Mouse (Mus musculus) heart, postnatal 14 days (tissue): Measurements from ENCODE around the gene Syndig1l. TPM values are rescaled to one million over a fixed set of nuclear protein-coding genes. Genes with fewer than 3 reads are reported as not detected.

ENCODE experiments used
- DNase-seq, 2 experiments: peaks; one replicate each; pipeline ENCODE4 v3.0.0; 2021 to 2022
- intact Hi-C: fragments of 180-260 bp; cut with DNase I; formaldehyde crosslinking; loops from one replicate; pipeline ENCODE4 v1.15.1; 2025
- long read RNA-seq, 2 experiments: library from polyadenylated mRNA; stranded (forward); transcript quantifications; one replicate each; pipeline ENCODE4 v2.0.0; 2021
- total RNA-seq, 2 experiments: library from RNA; stranded (reverse); gene quantifications; 2 replicates each; pipeline ENCODE4 v1.2.3; 2021

Gene Syndig1l
- total RNA-seq = not detected
- long read RNA-seq, experiment 1 = 0 reads
- long read RNA-seq, experiment 2 = 0 reads

GRCm38 (mm10) chr12:84698319-84699081, at the start of gene Syndig1l:
Gene Syndig1l, minus strand, starts transcription at chr12:84698831.
- peak; percentile 86 to 91 for DNase-seq
- intact Hi-C loops = no loop called here

GRCm38 (mm10) chr12:84748134-84748533, 49.5 kb upstream of the Syndig1l start:
- no peak for DNase-seq
- intact Hi-C loops = no loop called here

- DNase-seq = no peak
- intact Hi-C loops = no loop called here
These were observed 47.1 kb upstream of the Syndig1l start for GRCm38 (mm10) chr12:84745700-84746099.

- intact Hi-C loops = no loop called here
- no peak for DNase-seq
These were observed 44.9 kb upstream of the Syndig1l start for GRCm38 (mm10) chr12:84743496-84743895.

DNA sequence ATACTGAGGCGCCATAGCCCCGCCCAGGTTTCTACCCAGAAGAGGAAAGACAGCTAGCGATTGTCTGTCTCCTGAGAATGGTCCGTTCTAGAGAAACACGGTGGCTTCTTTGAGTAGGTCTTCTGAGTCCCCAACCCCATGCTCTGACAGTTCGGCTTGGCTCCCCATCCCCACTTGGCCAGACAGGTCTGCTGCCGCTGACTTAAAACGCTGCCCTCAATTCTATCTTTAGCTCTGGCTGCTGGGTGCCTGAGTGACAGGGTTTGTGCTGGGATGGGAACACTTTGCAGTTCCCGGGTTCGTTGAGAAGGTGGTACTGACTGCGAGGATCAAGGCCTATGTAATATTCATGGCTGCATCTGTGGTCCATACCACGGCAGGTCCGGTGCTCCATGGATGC, 34.7 kb upstream of the Syndig1l start:
- DNase-seq = no peak
- intact Hi-C loops = no loop called here

DNA sequence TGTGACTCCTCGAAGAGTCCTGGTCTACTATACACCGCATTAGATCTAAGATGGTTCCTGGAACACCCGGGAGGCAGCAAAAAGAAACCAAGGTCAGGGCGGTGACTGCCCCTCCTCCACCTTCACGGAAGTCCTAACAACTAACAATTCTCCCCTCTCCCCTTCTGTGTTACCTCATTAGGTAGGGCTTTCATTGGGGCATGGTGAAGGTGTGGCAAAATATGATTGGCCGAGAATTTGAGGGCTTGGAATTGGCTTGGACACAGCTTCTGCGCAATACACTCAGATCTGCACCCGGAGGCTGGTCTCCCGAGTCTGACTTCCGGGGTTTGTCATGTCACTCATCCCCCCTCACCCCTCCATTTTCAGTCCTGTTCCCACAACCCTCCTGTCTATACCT, 29.8 kb upstream of the Syndig1l start:
- intact Hi-C loops = no loop called here
- no peak for DNase-seq

- no peak for DNase-seq
- intact Hi-C loops = no loop called here
These were observed 28.8 kb upstream of the Syndig1l start for GRCm38 (mm10) chr12:84727434-84727833.

GRCm38 (mm10) chr12:84726986-84727385, 28.4 kb upstream of the Syndig1l start:
- intact Hi-C loops = no loop called here

GRCm38 (mm10) chr12:84726391-84726790, 27.8 kb upstream of the Syndig1l start:
- DNase-seq = no peak

More at GRCm38 (mm10) chr12:84726986-84727385, 28.4 kb upstream of the Syndig1l start:
- DNase-seq = no peak

DNA sequence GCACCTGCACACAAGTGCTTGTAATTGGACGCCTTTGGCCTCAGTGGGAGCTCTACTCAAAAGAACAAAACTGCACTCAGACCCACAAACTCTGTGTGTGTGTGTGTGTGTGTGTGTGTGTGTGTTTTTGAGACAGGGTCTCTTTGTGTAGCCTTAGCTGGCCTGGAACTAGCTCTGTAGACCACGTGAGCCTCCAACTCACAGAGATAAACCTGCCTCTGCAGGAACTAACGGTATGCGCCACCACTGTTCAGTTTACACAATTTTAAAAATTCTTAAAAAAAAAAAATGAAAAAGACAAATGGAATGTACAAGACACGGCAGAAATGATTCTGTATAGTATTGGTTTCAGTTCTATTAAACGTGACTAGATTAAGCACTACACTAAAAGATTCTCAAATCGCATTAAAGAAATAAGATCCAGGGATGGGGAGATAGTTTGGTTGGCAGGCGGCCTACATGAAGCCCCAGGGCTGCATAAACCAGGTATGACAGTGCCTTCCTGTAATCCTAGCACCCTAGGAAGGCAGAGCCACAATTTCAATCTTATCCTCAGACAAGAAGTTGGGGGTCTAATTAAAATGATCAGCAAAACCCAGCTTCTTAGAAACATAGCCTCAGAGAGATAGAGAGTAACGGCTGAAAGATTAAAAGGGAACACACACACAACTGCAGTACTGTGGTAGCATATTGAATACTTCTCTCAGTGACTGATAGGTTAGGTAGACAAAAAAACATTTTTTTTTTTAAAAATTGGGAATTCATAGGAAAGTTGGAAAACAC, 20.0 kb upstream of the Syndig1l start:
- intact Hi-C loops = no loop called here
- DNase-seq = no peak

More at GRCm38 (mm10) chr12:84726391-84726790, 27.8 kb upstream of the Syndig1l start:
- intact Hi-C loops = no loop called here

DNA sequence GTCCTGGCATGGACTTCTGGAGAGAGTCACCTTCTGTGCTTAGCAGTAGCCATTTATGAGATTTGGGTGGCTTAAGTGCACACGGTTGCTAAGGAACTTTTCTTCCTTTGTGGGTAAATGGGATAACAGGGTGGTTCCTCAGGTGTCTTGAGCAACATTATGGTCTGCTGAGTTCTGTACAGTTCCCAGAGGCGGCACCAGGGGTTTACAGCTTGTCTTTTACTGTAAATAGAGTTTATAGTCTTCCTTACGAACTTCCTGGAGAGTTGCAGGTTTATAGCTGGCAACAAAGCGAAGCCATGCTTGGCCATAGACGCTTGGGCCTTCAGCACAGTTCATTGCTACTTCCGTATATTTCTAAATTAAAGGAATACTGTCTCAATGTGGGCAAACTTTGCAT, 15.9 kb upstream of the Syndig1l start:
- intact Hi-C loops = no loop called here
- DNase-seq = no peak

DNA sequence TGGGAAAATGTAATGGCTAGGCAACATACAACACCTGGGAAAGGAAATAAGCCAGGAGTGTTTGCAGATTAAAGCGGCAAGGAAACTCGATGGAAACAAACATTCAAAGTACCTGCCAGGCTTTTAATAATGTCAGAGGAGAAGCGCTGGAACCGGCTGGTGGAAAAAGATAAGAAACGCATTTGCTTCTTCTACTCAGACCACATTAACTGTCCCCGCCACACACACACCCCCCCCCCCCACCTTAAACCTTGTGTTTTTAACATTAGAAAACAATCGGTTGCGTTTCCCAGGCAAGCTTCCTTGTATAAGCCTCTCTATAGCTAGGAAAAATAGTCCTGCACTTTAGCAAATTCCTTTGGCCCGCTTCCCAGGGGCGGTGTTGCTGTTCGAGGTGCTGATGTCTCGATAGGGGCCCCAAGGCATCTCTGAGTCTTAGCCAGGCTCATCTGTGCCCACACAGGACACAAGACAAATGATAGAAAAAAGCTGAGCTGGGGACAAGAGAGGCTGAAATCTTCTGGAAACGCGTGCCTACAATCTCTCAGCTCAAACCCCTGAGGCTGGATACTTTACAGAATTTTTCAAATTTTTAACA, 11.3 kb upstream of the Syndig1l start:
- DNase-seq = peak in 1 of 2 experiments; percentile 39
- intact Hi-C loops = no loop called here

DNA sequence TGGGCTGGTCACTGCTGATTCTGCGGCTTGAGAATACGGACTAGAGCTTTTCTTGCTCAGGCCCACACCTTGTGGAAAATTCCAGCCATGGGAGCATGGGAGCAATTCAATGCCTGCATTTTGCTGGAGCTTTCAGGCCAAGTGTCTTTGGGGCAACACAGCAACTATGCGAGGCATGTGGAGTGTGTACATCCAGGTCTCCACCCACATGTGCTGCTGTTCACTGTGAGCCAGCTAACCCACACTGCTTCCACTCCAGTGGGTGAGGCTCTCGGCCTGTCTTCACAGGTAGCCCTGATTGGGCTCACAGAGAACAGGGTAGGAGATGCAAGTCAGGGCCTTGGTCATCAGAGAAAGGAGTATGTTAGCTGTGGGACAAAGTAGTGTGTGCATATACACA, 9.2 kb upstream of the Syndig1l start:
- DNase-seq = no peak
- intact Hi-C loops = no loop called here

DNA sequence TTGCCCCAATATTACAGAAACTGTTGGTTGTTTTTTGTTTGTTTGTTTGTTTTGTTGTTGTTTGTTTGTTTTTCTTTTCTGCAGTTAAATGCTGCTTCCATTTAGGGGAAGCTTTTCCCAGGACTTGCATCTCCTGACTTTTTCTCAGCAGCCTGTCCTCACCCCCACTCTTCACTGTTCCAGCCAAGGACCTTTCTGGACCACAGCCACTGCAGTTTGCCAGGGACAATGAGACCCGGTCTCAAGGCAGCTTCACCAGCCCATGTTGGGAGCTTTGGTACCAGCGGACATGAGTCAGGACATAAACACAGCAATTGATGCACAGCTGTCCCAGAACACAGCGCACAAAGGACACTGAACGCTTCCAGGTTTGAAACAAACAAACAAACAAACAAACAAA, 8.3 kb upstream of the Syndig1l start:
- DNase-seq = no peak
- intact Hi-C loops = no loop called here

- intact Hi-C loops = no loop called here
- DNase-seq = no peak
These were observed 4.0 kb upstream of the Syndig1l start for GRCm38 (mm10) chr12:84702586-84702985.

- intact Hi-C loops = no loop called here
- DNase-seq = no peak
These were observed 6.5 kb downstream of the Syndig1l start for GRCm38 (mm10) chr12:84692141-84692540.

GRCm38 (mm10) chr12:84691347-84691746, 7.3 kb downstream of the Syndig1l start:
- intact Hi-C loops = no loop called here
- no peak for DNase-seq

GRCm38 (mm10) chr12:84689051-84689450, 9.6 kb downstream of the Syndig1l start:
- no peak for DNase-seq
- intact Hi-C loops = no loop called here

- no peak for DNase-seq
- intact Hi-C loops = no loop called here
These were observed 11.1 kb downstream of the Syndig1l start for GRCm38 (mm10) chr12:84687531-84687930.

GRCm38 (mm10) chr12:84686176-84686575, 12.5 kb downstream of the Syndig1l start:
- intact Hi-C loops = no loop called here

GRCm38 (mm10) chr12:84684569-84684968, 14.1 kb downstream of the Syndig1l start:
- intact Hi-C loops = no loop called here
- no peak for DNase-seq

More at GRCm38 (mm10) chr12:84686176-84686575, 12.5 kb downstream of the Syndig1l start:
- no peak for DNase-seq
